Mouse (Mus musculus) adrenal gland, postnatal 0 days (tissue): ENCODE data around the gene St3gal3. TPM values are rescaled to one million over a fixed set of nuclear protein-coding genes. Genes with fewer than 3 reads are reported as not detected.

ENCODE experiments used
- polyA plus RNA-seq: library from polyadenylated mRNA; unstranded; fragments of >200 nt; fragmentation: Nextera tagmentation; extraction: Ambion mirVana; gene quantifications from 2 replicates; pipeline ENCODE4 v1.2.1, GENCODE M21; 2015

St3gal3 gene
- polyA plus RNA-seq = 7.4 and 8.7 TPM in 2 replicates

GRCm38 (mm10) chr4:118134485-118135365 is at the start of gene St3gal3:
TSS of gene St3gal3 (minus strand) at chr4:118134914.

GRCm38 (mm10) chr4:118179467-118180300 is 45.0 kb upstream of the St3gal3 start, which contains the start of gene Kdm4a:
TSS of gene Kdm4a (minus strand) at chr4:118180043.

DNA sequence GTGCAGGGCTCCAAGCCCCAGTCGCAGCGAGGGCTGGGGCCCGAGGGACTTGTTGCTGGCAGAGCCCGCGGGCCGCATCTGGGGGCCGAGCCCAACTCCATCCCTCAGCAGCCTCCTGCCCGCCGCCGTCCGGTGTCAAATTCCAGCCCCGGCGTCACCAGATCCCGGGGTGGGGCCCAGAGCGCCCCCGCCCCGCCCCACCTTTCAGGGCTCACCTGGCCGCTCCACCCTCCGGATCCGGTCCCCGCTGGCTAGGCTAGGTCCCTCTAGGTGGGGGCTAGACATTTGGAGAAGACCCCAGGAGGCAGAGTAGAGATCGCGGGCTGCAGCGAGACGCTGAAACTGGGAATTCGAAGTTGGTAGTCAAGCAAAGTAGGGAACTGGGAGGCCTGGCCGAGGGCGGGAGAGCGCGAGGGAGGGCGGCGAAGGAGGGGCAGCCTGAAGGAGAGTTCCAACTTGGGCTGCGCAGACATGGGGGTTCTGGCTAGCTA is 205.3 kb downstream of the St3gal3 start, which contains the start of gene Artn:
Gene Artn (minus strand): TSS at position 373 of the 491 bp plus-strand sequence.

DNA sequence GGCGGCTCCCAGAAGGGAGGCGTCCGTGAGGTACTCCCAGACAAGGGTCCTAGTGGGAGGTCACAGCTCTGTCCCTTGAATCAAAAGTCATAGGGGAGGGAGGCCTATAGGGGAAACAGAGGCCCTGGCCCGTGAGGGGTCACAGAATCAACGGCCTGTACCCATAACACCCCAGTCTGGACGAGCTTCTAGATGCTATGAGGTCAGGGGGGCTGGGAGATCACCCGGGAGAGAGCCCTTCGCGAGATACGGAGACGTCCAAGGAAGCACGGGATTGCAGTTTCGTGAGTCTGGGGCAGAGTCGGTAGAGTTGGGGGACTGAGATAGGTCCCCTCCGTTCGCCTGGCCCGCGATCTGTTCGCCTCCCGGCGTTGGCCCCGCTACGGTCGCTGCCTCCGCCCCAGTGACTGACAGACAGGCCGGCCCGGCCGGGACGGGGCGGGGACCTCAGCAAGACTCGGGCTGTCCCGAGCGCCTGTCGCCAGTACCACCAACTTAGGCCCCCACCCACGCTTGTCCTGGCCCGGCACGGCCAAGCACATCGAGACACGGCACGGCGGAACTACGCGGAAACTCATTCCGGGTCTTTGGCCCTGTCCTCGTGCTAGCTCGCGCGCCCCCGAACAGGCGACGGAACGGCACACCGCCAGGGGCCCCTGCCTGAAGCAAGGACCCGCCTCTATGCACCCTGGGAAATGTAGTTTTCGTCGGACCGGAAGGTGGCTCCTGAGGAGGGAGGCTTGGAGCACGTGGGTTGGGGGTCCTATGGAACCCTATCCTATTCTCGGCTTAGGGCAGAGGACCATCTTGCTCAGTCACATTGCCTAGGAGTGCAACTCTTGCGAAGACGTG is 219.9 kb downstream of the St3gal3 start, which contains the start of gene Ipo13:
Gene Ipo13 (minus strand): TSS at position 409 of the 852 bp plus-strand sequence.

GRCm38 (mm10) chr4:117891738-117892161 is 243.0 kb downstream of the St3gal3 start, which contains the start of gene Dph2:
TSS of gene Dph2 (minus strand) at chr4:117892032.

DNA sequence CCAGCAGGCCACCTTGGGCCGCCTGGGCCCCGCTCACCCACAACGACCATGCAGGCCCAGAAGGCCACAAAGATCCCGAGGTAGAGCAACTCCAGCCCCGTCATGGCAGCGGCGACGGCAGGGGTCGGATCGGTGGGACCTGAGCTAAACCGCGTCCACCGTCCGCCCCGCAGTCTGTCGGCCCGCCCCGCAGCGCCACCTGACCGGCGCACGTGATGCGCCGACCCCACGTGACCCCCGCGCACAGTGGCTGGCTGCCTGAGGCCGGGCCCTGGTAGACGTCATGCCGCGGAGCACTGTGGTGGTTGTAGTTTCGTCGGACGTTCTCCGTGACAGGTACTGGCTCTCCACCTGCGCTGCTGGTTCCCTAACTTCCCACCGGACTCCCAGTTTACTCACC is 247.6 kb downstream of the St3gal3 start, which contains the start of gene Atp6v0b:
Gene Atp6v0b (minus strand): TSS at position 201 of the 400 bp plus-strand sequence.

GRCm38 (mm10) chr4:117882701-117883691 is 251.7 kb downstream of the St3gal3 start, which contains the start of gene B4galt2:
TSS of gene B4galt2 (minus strand) at chr4:117883487.

Other genes starting within 250 kb of the St3gal3 start
- 317 and 371 TPM in 2 replicates for gene Atp6v0b, start 247.6 kb downstream of the St3gal3 start, polyA plus RNA-seq
- gene Dph2, start 242.9 kb downstream of the St3gal3 start, polyA plus RNA-seq = 6.3 and 9.2 TPM in 2 replicates
- 22.4 and 24.2 TPM in 2 replicates for gene Ipo13, start 219.9 kb downstream of the St3gal3 start, polyA plus RNA-seq
- gene Artn, start 205.2 kb downstream of the St3gal3 start, polyA plus RNA-seq = 0.16 and 0.40 TPM in 2 replicates
- gene Kdm4a, start 45.1 kb upstream of the St3gal3 start, polyA plus RNA-seq = 16.9 and 22.3 TPM in 2 replicates
- 17.8 and 20.9 TPM in 2 replicates for gene Ptprf, start 156.5 kb upstream of the St3gal3 start, polyA plus RNA-seq